Mouse (Mus musculus) liver, embryonic 14.5 days (tissue): ENCODE measurements around the gene Ctcf. TPM values are rescaled to one million over a fixed set of nuclear protein-coding genes. Genes with fewer than 3 reads are reported as not detected.

Experiments
- ATAC-seq: fragments of 200-750 bp; cut with Nextera tagmentation; 2 replicates; pipeline ENCODE4 v1.8.0; 2017; ENCODE audit warnings: moderate number of reproducible peaks, mild to moderate bottlenecking, moderate library complexity; ENCODE audit not compliant: insufficient read depth
- DNase-seq, 3 experiments: peaks; one replicate each; pipeline ENCODE4 v3.0.0-alpha.2; 2012 to 2013; ENCODE audit warnings: low read depth in 3 of 3, low spot score in 3 of 3
- H3K27ac ChIP-seq: fragments of 300-500 bp; sonication (generic); 2 replicates; pipeline ENCODE4 v1.5.1; 2014; ENCODE audit warnings: moderate library complexity, mild to moderate bottlenecking, control low read depth, inconsistent platforms
- H3K27me3 ChIP-seq: fragments of 300-500 bp; sonication (generic); 2 replicates; pipeline ENCODE4 v1.6.1; 2014; ENCODE audit warnings: mild to moderate bottlenecking, low read length, moderate library complexity; ENCODE audit not compliant: control insufficient read depth, insufficient read depth
- H3K36me3 ChIP-seq: fragments of 300-500 bp; sonication (generic); replicated peaks from 2 replicates; pipeline ENCODE4 v1.6.1; 2014; ENCODE audit warnings: low read depth; ENCODE audit not compliant: control insufficient read depth, insufficient read depth
- H3K4me1 ChIP-seq, 2 experiments: fragments of 200-500 bp in 1 of 2; fragments of 300-500 bp in 1 of 2; sonication (generic) in 1 of 2; replicated peaks; 2 replicates each; pipeline ENCODE4 v1.6.1; 2012 to 2014; ENCODE audit warnings: antibody characterized with exemption in 1 of 2, inconsistent platforms in 1 of 2, low read length in 1 of 2; ENCODE audit not compliant: control insufficient read depth in 2 of 2, insufficient read depth in 2 of 2
- H3K4me2 ChIP-seq: fragments of 300-500 bp; sonication (generic); 2 replicates; pipeline ENCODE4 v1.6.1; 2014; ENCODE audit warnings: low read depth, mild to moderate bottlenecking, control low read depth, moderate library complexity
- H3K4me3 ChIP-seq, 2 experiments: fragments of 200-500 bp in 1 of 2; fragments of 300-500 bp in 1 of 2; sonication (generic) in 1 of 2; 2 replicates each; pipeline ENCODE4 v1.5.1; 2012 to 2014; ENCODE audit warnings: low read depth in 2 of 2, low read length in 2 of 2, mild to moderate bottlenecking in 2 of 2, control low read depth in 1 of 2, inconsistent platforms in 1 of 2, moderate library complexity in 1 of 2; ENCODE audit not compliant: insufficient read depth in 1 of 2
- H3K9ac ChIP-seq: fragments of 300-500 bp; sonication (generic); replicated peaks from 2 replicates; pipeline ENCODE4 v1.6.1; 2014; ENCODE audit warnings: mild to moderate bottlenecking, control low read depth, moderate library complexity
- H3K9me3 ChIP-seq: fragments of 300-500 bp; sonication (generic); 2 replicates; pipeline ENCODE4 v1.6.1; 2016; ENCODE audit warnings: low read length, mixed read lengths; ENCODE audit not compliant: control insufficient read depth
- CTCF ChIP-seq: IDR thresholded peaks from 2 replicates; pipeline ENCODE4 v1.5.1; 2016; ENCODE audit warnings: antibody characterized with exemption, low read depth, control low read depth
- EP300 ChIP-seq: IDR thresholded peaks from 2 replicates; pipeline ENCODE4 v1.6.1; 2016; ENCODE audit warnings: antibody characterized with exemption, low read depth
- WGBS: fragments of 180-500 bp; shearing (Covaris S2); extraction: QIAGEN DNeasy Blood & Tissue Kit; methylation state at CpG from one replicate; pipeline ENCODE4 v1.1.7; 2014; ENCODE audit not compliant: insufficient replicate concordance; 5-methylcytosine and 5-hydroxymethylcytosine counted together
- polyA plus RNA-seq, 2 experiments: library from polyadenylated mRNA; depleted of rRNA in 1 of 2; stranded (reverse) in 1 of 2; unstranded in 1 of 2; fragments of >200 nt; fragmentation: Nextera tagmentation in 1 of 2; extraction: Ambion mirVana in 1 of 2; gene quantifications; 2 replicates each; pipeline versions ENCODE4 v1.2.1 to v1.2.3; 2012 to 2014

Gene Ctcf
- polyA plus RNA-seq, 2 experiments = 21.1 to 40.9 TPM

- Histone ChIP-seq H3K4me1 (peaks cover 21 to 22% of the 10 kb centered on the region in 2 experiments), H3K27me3 (no peaks in the 10 kb centered on the region), H3K27ac (peak overlapping the region; percentile 38; the same call in 1 of the 2 replicates), H3K36me3 (peaks cover 9% of the 10 kb centered on the region; the same call in 1 of the 2 replicates), H3K4me2 (peak overlapping the region; percentile 99), H3K9ac (peak overlapping the region; percentile 77), H3K9me3 (no peaks in the 10 kb centered on the region), H3K4me3 (peak overlapping the region; percentile 73 to 100)
- TF ChIP-seq EP300 (no peak), CTCF (no peak)
- 6% methylated on average over 11 of the region's 11 CpGs for WGBS
- no peak for ATAC-seq
- no peak for DNase-seq
These were observed 887 bp upstream of the Ctcf start for GRCm38 (mm10) chr8:105635481-105635880.

GRCm38 (mm10) chr8:105636963-105637510 is 669 bp downstream of the Ctcf start, which contains the start of gene Agrp:
Gene Agrp, minus strand, starts transcription at chr8:105637393.
- H3K4me3 ChIP-seq = peak within 1 kb of the TSS; percentile 79 to 100
- H3K27me3 ChIP-seq = no peaks in the 10 kb centered on the region
- peak within 1 kb of the TSS; percentile 99 for H3K27ac ChIP-seq
- DNase-seq (no peak), ATAC-seq (peak; percentile 26; the same call in 1 of the 2 replicates)
- TF ChIP-seq EP300 = no peak
- peak; percentile 21; the same call in 1 of the 2 replicates for TF ChIP-seq CTCF
- WGBS = under 1% methylated on average over 56 of the region's 63 CpGs
- peaks cover 9% of the 10 kb centered on the region; the same call in 1 of the 2 replicates for H3K36me3 ChIP-seq
- peak within 1 kb of the TSS; percentile 100 for H3K9ac ChIP-seq
- H3K4me2 ChIP-seq = peak within 1 kb of the TSS; percentile 99
- no peaks in the 10 kb centered on the region for H3K9me3 ChIP-seq
- H3K4me1 ChIP-seq = peaks cover 21 to 22% of the 10 kb centered on the region in 2 experiments

GRCm38 (mm10) chr8:105637601-105638041 is 1.3 kb downstream of the Ctcf start:
- no peak for TF ChIP-seq EP300
- TF ChIP-seq CTCF = no peak
- peak overlapping the region; percentile 99 for H3K4me2 ChIP-seq
- peaks cover 21 to 22% of the 10 kb centered on the region in 2 experiments for H3K4me1 ChIP-seq
- H3K36me3 ChIP-seq = peaks cover 9% of the 10 kb centered on the region; the same call in 1 of the 2 replicates
- DNase-seq (peak in 1 of 3 experiments; percentile 47), ATAC-seq (no peak)
- H3K9ac ChIP-seq = peak overlapping the region; percentile 100
- WGBS = under 1% methylated on average over 11 of the region's 11 CpGs
- peak overlapping the region; percentile 99 for H3K27ac ChIP-seq
- H3K4me3 ChIP-seq = peak overlapping the region; percentile 79 to 100
- H3K27me3 ChIP-seq = no peaks in the 10 kb centered on the region
- no peaks in the 10 kb centered on the region for H3K9me3 ChIP-seq

GRCm38 (mm10) chr8:105638510-105638909 is 2.1 kb downstream of the Ctcf start:
- DNase-seq = no peak
- peak overlapping the region; percentile 79 to 100 for H3K4me3 ChIP-seq
- peak overlapping the region; percentile 100 for H3K9ac ChIP-seq
- no peak for ATAC-seq
- H3K27ac ChIP-seq = no peak overlapping the region
- H3K9me3 ChIP-seq = no peaks in the 10 kb centered on the region
- WGBS = 67% methylated on average over 4 of the region's 4 CpGs
- no peaks in the 10 kb centered on the region for H3K27me3 ChIP-seq
- TF ChIP-seq CTCF (no peak), EP300 (no peak)
- peaks cover 9% of the 10 kb centered on the region; the same call in 1 of the 2 replicates for H3K36me3 ChIP-seq
- H3K4me2 ChIP-seq = peak overlapping the region; percentile 99
- peaks cover 21 to 22% of the 10 kb centered on the region in 2 experiments for H3K4me1 ChIP-seq

GRCm38 (mm10) chr8:105639835-105640234 is 3.5 kb downstream of the Ctcf start:
- H3K27me3 ChIP-seq = no peaks in the 10 kb centered on the region
- 45% methylated on average over 1 of the region's 1 CpGs for WGBS
- no peak overlapping the region for H3K4me3 ChIP-seq
- H3K36me3 ChIP-seq = peaks cover 19% of the 10 kb centered on the region
- ATAC-seq = no peak
- H3K4me1 ChIP-seq = peaks cover 21 to 22% of the 10 kb centered on the region in 2 experiments
- DNase-seq = no peak
- TF ChIP-seq EP300 (no peak), CTCF (no peak)
- H3K27ac ChIP-seq = no peak overlapping the region
- no peak overlapping the region for H3K4me2 ChIP-seq
- H3K9me3 ChIP-seq = no peaks in the 10 kb centered on the region
- H3K9ac ChIP-seq = no peak overlapping the region
